ENCODE assay signal across 8 mouse cellular contexts in the genomic region with DNA sequence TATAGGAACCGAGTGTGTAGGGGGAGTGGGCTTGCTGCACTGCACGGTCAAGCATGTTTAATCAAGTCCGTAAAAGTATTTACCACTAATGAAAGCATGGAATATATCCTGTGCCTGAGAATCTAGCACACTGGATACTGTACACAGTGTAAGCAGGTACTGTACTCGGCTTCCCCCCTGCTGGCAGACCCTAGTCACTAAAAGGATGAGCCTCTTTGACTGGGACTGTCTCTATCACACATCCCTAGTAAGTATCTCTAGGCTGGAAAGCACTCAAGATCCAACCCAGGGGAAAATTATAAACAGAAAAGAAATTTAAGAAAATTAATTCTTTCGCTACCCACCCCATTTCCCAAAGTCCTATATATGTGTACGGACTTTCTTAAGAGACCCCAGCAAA. TPM values are rescaled to one million over a fixed set of nuclear protein-coding genes. Genes with fewer than 3 reads are reported as not detected.
DNase-seq lines count a peak whose midpoint lies in the region; ATAC-seq and TF ChIP-seq lines count a peak whose summit lies in the region.

No protein-coding gene starts in this region.

- H3K27ac ChIP-seq in lung, embryonic 14.5 days (ENCODE audit: low read depth): peak overlapping the region; percentile 99; the same call in 1 of the 2 replicates
- peak overlapping the region; percentile 99 for H3K27ac ChIP-seq in heart, embryonic 13.5 days (replicated peaks)
- H3K27ac ChIP-seq in limb, embryonic 10.5 days: peak overlapping the region; percentile 100

- DNase-seq in lung, embryonic 14.5 days: peak; percentile 69
- DNase-seq in lung, adult 2 months: no peak
- DNase-seq in brain, adult 2 months (ENCODE audit: low read depth, low spot score): peak; percentile 39
- DNase-seq in limb, embryonic 10.5 days (ENCODE audit: low spot score): no peak
- no peak for DNase-seq in urinary bladder, postnatal 14 days (ENCODE audit: low spot score)

- no peaks in the 10 kb centered on the region for H3K27me3 ChIP-seq in lung, embryonic 14.5 days (ENCODE audit: insufficient read depth, low read length)
- no peaks in the 10 kb centered on the region for H3K27me3 ChIP-seq in heart, embryonic 13.5 days (replicated peaks)
- no peaks in the 10 kb centered on the region for H3K27me3 ChIP-seq in limb, embryonic 10.5 days (ENCODE audit: low read depth, poor library complexity, severe bottlenecking)
- H3K27me3 ChIP-seq in myocyte (ENCODE audit: control insufficient read depth, insufficient read depth, insufficient read length): no peaks in the 10 kb centered on the region

- WGBS in lung, embryonic 14.5 days: 10% methylated on average over 6 of the region's 6 CpGs
- WGBS in lung, adult 2 months: 27% methylated on average over 6 of the region's 6 CpGs
- WGBS in heart, embryonic 13.5 days: 30% methylated on average over 6 of the region's 6 CpGs
- 51% methylated on average over 6 of the region's 6 CpGs for WGBS in limb, embryonic 10.5 days

- peak overlapping the region; percentile 56 for H3ac ChIP-seq in myocyte (ENCODE audit: control insufficient read depth, insufficient read length)

- H3K9ac ChIP-seq in lung, embryonic 14.5 days: peak overlapping the region; percentile 98
- peak overlapping the region; percentile 100 for H3K9ac ChIP-seq in heart, embryonic 13.5 days

- peaks cover 23% of the 10 kb centered on the region; the same call in 1 of the 2 replicates for H3K36me3 ChIP-seq in lung, embryonic 14.5 days (ENCODE audit: insufficient read depth)
- H3K36me3 ChIP-seq in heart, embryonic 13.5 days: peaks cover 11% of the 10 kb centered on the region; the same call in 1 of the 2 replicates
- peaks cover 37% of the 10 kb centered on the region for H3K36me3 ChIP-seq in limb, embryonic 10.5 days
- peaks cover 3% of the 10 kb centered on the region for H3K36me3 ChIP-seq in myocyte (ENCODE audit: control insufficient read depth, insufficient read depth)

- no peak for TF ChIP-seq POLR2A in lung, adult 2 months (IDR thresholded peaks at IDR 0.05; ENCODE audit: borderline replicate concordance, extremely low read depth, low read depth, low read length)
- no peak for TF ChIP-seq POLR2A in myocyte (IDR thresholded peaks at IDR 0.05; ENCODE audit: insufficient read length, low read depth)

- H3K79me2 ChIP-seq in myocyte (ENCODE audit: control insufficient read depth, insufficient read depth): peaks cover 59% of the 10 kb centered on the region

- TF ChIP-seq CTCF in lung, embryonic 14.5 days (IDR thresholded peaks at IDR 0.05; ENCODE audit: low read depth): peak; percentile 63
- no peak for TF ChIP-seq CTCF in lung, adult 2 months (IDR thresholded peaks at IDR 0.05; ENCODE audit: insufficient read depth, low read length)

- peak overlapping the region; percentile 89 for H3K4me3 ChIP-seq in lung, embryonic 14.5 days (ENCODE audit: low read depth, low read length)
- no peak overlapping the region for H3K4me3 ChIP-seq in lung, adult 2 months (replicated peaks; ENCODE audit: extremely low read depth, low read depth, low read length)
- H3K4me3 ChIP-seq in heart, embryonic 13.5 days: peak overlapping the region; percentile 99
- peak overlapping the region; percentile 99 for H3K4me3 ChIP-seq in limb, embryonic 10.5 days
- H3K4me3 ChIP-seq in myocyte: peak overlapping the region; percentile 61

- H3K4me2 ChIP-seq in lung, embryonic 14.5 days: peak overlapping the region; percentile 70
- peak overlapping the region; percentile 88 for H3K4me2 ChIP-seq in heart, embryonic 13.5 days
- H3K4me2 ChIP-seq in myocyte (ENCODE audit: low read depth): peak overlapping the region; percentile 93

- H3K4me1 ChIP-seq in lung, embryonic 14.5 days (ENCODE audit: insufficient read depth): peaks cover 5% of the 10 kb centered on the region; the same call in 1 of the 2 replicates
- peaks cover 3% of the 10 kb centered on the region; the same call in 1 of the 2 replicates for H3K4me1 ChIP-seq in lung, adult 2 months (ENCODE audit: control insufficient read depth, insufficient read depth, low read length)
- H3K4me1 ChIP-seq in heart, embryonic 13.5 days: peaks cover 57% of the 10 kb centered on the region
- peaks cover 40% of the 10 kb centered on the region for H3K4me1 ChIP-seq in limb, embryonic 10.5 days

- H3K9me3 ChIP-seq in lung, embryonic 14.5 days (ENCODE audit: low read depth, low read length): no peaks in the 10 kb centered on the region
- H3K9me3 ChIP-seq in heart, embryonic 13.5 days: no peaks in the 10 kb centered on the region
- no peaks in the 10 kb centered on the region for H3K9me3 ChIP-seq in limb, embryonic 10.5 days (replicated peaks)

- ATAC-seq in lung, embryonic 14.5 days (ENCODE audit: insufficient read depth): no peak
- no peak for ATAC-seq in heart, embryonic 13.5 days (ENCODE audit: extremely low read depth, insufficient number of reproducible peaks, low FRiP score, low TSS enrichment)
- no peak for ATAC-seq in granulocyte monocyte progenitor cell, adult 5-6 weeks (replicated peaks; ENCODE audit: poor library complexity, severe bottlenecking)

TF ChIP-seq in myocyte, 11 proteins besides CTCF, POLR2A, EP300 and RAD21:
- TF ChIP-seq REST (IDR thresholded peaks at IDR 0.05; ENCODE audit: insufficient read depth, insufficient read length) (no peak), MAX (IDR thresholded peaks at IDR 0.05; ENCODE audit: low read depth) (no peak), TCF3 (IDR thresholded peaks at IDR 0.05; ENCODE audit: insufficient read length, low read depth) (no peak), MYOD1 (IDR thresholded peaks at IDR 0.05; ENCODE audit: control insufficient read depth in 1 of 3, insufficient read length in 2 of 3, low read depth in 2 of 3) (no peak), MYOG (IDR thresholded peaks at IDR 0.05; ENCODE audit: control insufficient read depth in 1 of 3, insufficient read depth in 1 of 3, insufficient read length in 2 of 3, low read depth in 2 of 3) (no peak), TCF12 (IDR thresholded peaks at IDR 0.05; ENCODE audit: insufficient read depth, poor library complexity, severe bottlenecking) (no peak), POLR2AphosphoS2 (IDR thresholded peaks at IDR 0.05; ENCODE audit: insufficient read length, low read depth) (no peak)

RNA-seq across cellular contexts. Expression of gene E2f3, which starts 2.8 kb away (rescaled TPM):
- polyA plus RNA-seq in lung, embryonic 14.5 days (2014; fragmentation: Nextera tagmentation; extraction: Ambion mirVana): 17.6 and 18.3 TPM in 2 replicates
- polyA plus RNA-seq in lung, adult 2 months (2012; rRNA removed): 1.5 and 3.2 TPM in 2 replicates
- 8.2 and 9.1 TPM in 2 replicates for polyA plus RNA-seq in heart, embryonic 13.5 days (2015; fragmentation: Nextera tagmentation; extraction: Ambion mirVana)
- polyA plus RNA-seq in limb, embryonic 10.5 days (2016; fragmentation: Nextera tagmentation; extraction: Ambion mirVana): 22.5 and 23.2 TPM in 2 replicates
- 5.6 TPM for polyA plus RNA-seq in myocyte (2012; fragmentation: generic; extraction: Trizol)
- 19.8 and 22.6 TPM in 2 replicates for total RNA-seq in granulocyte monocyte progenitor cell, adult 5-6 weeks (2014; fragmentation: Nextera tagmentation)
- 8.7 and 11.2 TPM in 2 replicates for total RNA-seq in granulocyte monocyte progenitor cell, adult 5-6 weeks (2017)

Comparison
In these comparisons a context has a peak if more than half of its experiments do, and no peak if none do; other contexts are left out.
1. DNase-seq: peak in lung, embryonic 14.5 days (single experiment) and brain, adult 2 months (single experiment); none in lung, adult 2 months (single experiment), limb, embryonic 10.5 days (single experiment) and urinary bladder, postnatal 14 days (single experiment).
2. Peak in every context shown above with its lines, with median percentiles within 50 percentile points of each other: H3K27ac ChIP-seq and H3K4me2 ChIP-seq.